Comparison of ENCODE assay signal across 21 mouse cellular contexts in genomic region chr9:72691942-72692341, GRCm38 (mm10). TPM values are rescaled to one million over a fixed set of nuclear protein-coding genes. Genes with fewer than 3 reads are reported as not detected.
A peak's percentile ranks its signal among the peaks of the same experiment; 100 is the strongest.
DNase-seq lines count a peak whose midpoint lies in the region; ATAC-seq and TF ChIP-seq lines count a peak whose summit lies in the region.
"Had no signal": no experiment of that assay in that cellular context is flagged by ENCODE, and none has a peak within 500 bp of the region (broad histone marks: within the 10 kb centered on the region; RNA-seq: fewer than 3 reads in every experiment).

No protein-coding gene starts in this region.

- H3K36me3 ChIP-seq in embryonic facial prominence, embryonic 12.5 days, result peaks cover 61% of the 10 kb centered on the region
- H3K36me3 ChIP-seq in embryonic facial prominence, embryonic 10.5 days (replicated peaks), result peaks cover 100% of the 10 kb centered on the region
- peaks cover 71% of the 10 kb centered on the region for H3K36me3 ChIP-seq in heart, postnatal 0 days (replicated peaks; ENCODE audit: control insufficient read depth, insufficient read depth, low read length)
- peaks cover 95% of the 10 kb centered on the region for H3K36me3 ChIP-seq in heart, embryonic 10.5 days
- H3K36me3 ChIP-seq in liver, postnatal 0 days (replicated peaks; ENCODE audit: insufficient read depth, low read length), result peaks cover 62% of the 10 kb centered on the region
- peaks cover 92% of the 10 kb centered on the region for H3K36me3 ChIP-seq in liver, embryonic 12.5 days

- no peak for ATAC-seq in embryonic facial prominence, embryonic 12.5 days (ENCODE audit: insufficient number of reproducible peaks, insufficient read depth, low FRiP score, low TSS enrichment)
- no peak for ATAC-seq in heart, postnatal 0 days (ENCODE audit: insufficient read depth, low read depth)
- no peak for ATAC-seq in liver, postnatal 0 days
- no peak for ATAC-seq in liver, embryonic 12.5 days
- ATAC-seq: forebrain, embryonic 14.5 days; Patski had no signal

- 58% methylated on average over 5 of the region's 5 CpGs for WGBS in embryonic facial prominence, embryonic 12.5 days
- WGBS in embryonic facial prominence, embryonic 10.5 days, result 83% methylated on average over 5 of the region's 5 CpGs
- 62% methylated on average over 5 of the region's 5 CpGs for WGBS in heart, postnatal 0 days
- WGBS in heart, embryonic 10.5 days, result 86% methylated on average over 5 of the region's 5 CpGs
- 86% methylated on average over 5 of the region's 5 CpGs for WGBS in liver, postnatal 0 days (ENCODE audit: insufficient replicate concordance)
- WGBS in liver, embryonic 12.5 days (ENCODE audit: insufficient replicate concordance), result 77% methylated on average over 5 of the region's 5 CpGs

- H3K27ac ChIP-seq in embryonic facial prominence, embryonic 12.5 days, result peak overlapping the region; percentile 46; the same call in 1 of the 2 replicates
- H3K27ac ChIP-seq in embryonic facial prominence, embryonic 10.5 days (replicated peaks), result no peak overlapping the region
- H3K27ac ChIP-seq in heart, postnatal 0 days (ENCODE audit: low read depth), result 0 out of 2 replicates have a peak overlapping the region, but pooled peaks have one; percentile 60
- no peak overlapping the region for H3K27ac ChIP-seq in heart, embryonic 10.5 days
- peak overlapping the region; percentile 3; the same call in 1 of the 2 replicates for H3K27ac ChIP-seq in liver, postnatal 0 days (ENCODE audit: low read depth)
- H3K27ac ChIP-seq in liver, embryonic 12.5 days, result no peak overlapping the region
- H3K27ac ChIP-seq: kidney, postnatal 0 days; liver, embryonic 14.5 days; midbrain, embryonic 12.5 days had no signal

- no peak for TF ChIP-seq CTCF in heart, postnatal 0 days (IDR thresholded peaks at IDR 0.05; ENCODE audit: low read depth)
- TF ChIP-seq CTCF in liver, postnatal 0 days (IDR thresholded peaks at IDR 0.05; ENCODE audit: low read depth), result no peak

- DNase-seq in embryonic facial prominence, embryonic 10.5 days (ENCODE audit: low spot score), result no peak
- DNase-seq in heart, postnatal 0 days (ENCODE audit: low spot score), result no peak
- DNase-seq in heart, embryonic 10.5 days (ENCODE audit: low spot score), result no peak
- peak; percentile 4 for DNase-seq in liver, postnatal 0 days
- no peak for DNase-seq in frontal cortex, postnatal 25 days (ENCODE audit: low spot score in 2 of 2)
- no peak for DNase-seq in adrenal gland, adult 2 months
- DNase-seq: adrenal gland, postnatal 10 days; cerebellum, adult 9-11 months; heart, postnatal 10 days; kidney, adult 18-20 months; thymus, postnatal 14 days had no signal

- H3K4me1 ChIP-seq in embryonic facial prominence, embryonic 12.5 days, result peaks cover 51% of the 10 kb centered on the region
- peaks cover 17% of the 10 kb centered on the region; the same call in 1 of the 2 replicates for H3K4me1 ChIP-seq in embryonic facial prominence, embryonic 10.5 days
- H3K4me1 ChIP-seq in heart, postnatal 0 days (ENCODE audit: control insufficient read depth, insufficient read depth), result peaks cover 18% of the 10 kb centered on the region
- H3K4me1 ChIP-seq in heart, embryonic 10.5 days, result peaks cover 24% of the 10 kb centered on the region
- H3K4me1 ChIP-seq in liver, postnatal 0 days (ENCODE audit: insufficient read depth), result 0 out of 2 replicates have a peak, but pooled peaks cover 11% of the 10 kb centered on the region
- H3K4me1 ChIP-seq in liver, embryonic 12.5 days, result peaks cover 27% of the 10 kb centered on the region

- H3K9ac ChIP-seq in embryonic facial prominence, embryonic 12.5 days, result no peak overlapping the region
- no peak overlapping the region for H3K9ac ChIP-seq in heart, postnatal 0 days (replicated peaks; ENCODE audit: low read depth, low read length)
- no peak overlapping the region for H3K9ac ChIP-seq in liver, postnatal 0 days (replicated peaks)
- H3K9ac ChIP-seq in liver, embryonic 12.5 days, result no peak overlapping the region
- H3K9ac ChIP-seq: hindbrain, embryonic 15.5 days; liver, embryonic 14.5 days; midbrain, embryonic 12.5 days; neural tube, embryonic 13.5 days had no signal

- no peak overlapping the region for H3K4me3 ChIP-seq in embryonic facial prominence, embryonic 12.5 days
- no peak overlapping the region for H3K4me3 ChIP-seq in embryonic facial prominence, embryonic 10.5 days
- no peak overlapping the region for H3K4me3 ChIP-seq in heart, postnatal 0 days (ENCODE audit: low read depth, low read length)
- no peak overlapping the region for H3K4me3 ChIP-seq in heart, embryonic 10.5 days
- no peak overlapping the region for H3K4me3 ChIP-seq in liver, postnatal 0 days (ENCODE audit: low read depth, low read length)
- H3K4me3 ChIP-seq in liver, embryonic 12.5 days, result no peak overlapping the region
- H3K4me3 ChIP-seq: erythroblast, embryonic 14.5 days; hindbrain, embryonic 15.5 days; midbrain, embryonic 12.5 days; neural tube, embryonic 13.5 days had no signal

- no peaks in the 10 kb centered on the region for H3K27me3 ChIP-seq in embryonic facial prominence, embryonic 12.5 days
- H3K27me3 ChIP-seq in embryonic facial prominence, embryonic 10.5 days (replicated peaks; ENCODE audit: low read depth, poor library complexity, severe bottlenecking), result no peaks in the 10 kb centered on the region
- no peaks in the 10 kb centered on the region for H3K27me3 ChIP-seq in heart, postnatal 0 days (ENCODE audit: control insufficient read depth, insufficient read depth, low read length)
- H3K27me3 ChIP-seq in heart, embryonic 10.5 days (ENCODE audit: insufficient read depth, poor library complexity, severe bottlenecking), result no peaks in the 10 kb centered on the region
- no peaks in the 10 kb centered on the region for H3K27me3 ChIP-seq in liver, postnatal 0 days (ENCODE audit: insufficient read depth, low read length)
- no peaks in the 10 kb centered on the region for H3K27me3 ChIP-seq in liver, embryonic 12.5 days (replicated peaks)
- H3K27me3 ChIP-seq: hindbrain, embryonic 15.5 days; midbrain, embryonic 12.5 days; neural tube, embryonic 13.5 days; Patski had no signal

- H3K9me3 ChIP-seq in embryonic facial prominence, embryonic 12.5 days, result no peaks in the 10 kb centered on the region
- no peaks in the 10 kb centered on the region for H3K9me3 ChIP-seq in embryonic facial prominence, embryonic 10.5 days
- no peaks in the 10 kb centered on the region for H3K9me3 ChIP-seq in heart, postnatal 0 days (replicated peaks; ENCODE audit: control insufficient read depth, low read length)
- H3K9me3 ChIP-seq in heart, embryonic 10.5 days, result no peaks in the 10 kb centered on the region
- H3K9me3 ChIP-seq in liver, postnatal 0 days (ENCODE audit: low read length), result no peaks in the 10 kb centered on the region
- no peaks in the 10 kb centered on the region for H3K9me3 ChIP-seq in liver, embryonic 12.5 days (replicated peaks)
- H3K9me3 ChIP-seq: hindbrain, embryonic 15.5 days; midbrain, embryonic 12.5 days; neural tube, embryonic 13.5 days had no signal

- H3K4me2 ChIP-seq in embryonic facial prominence, embryonic 12.5 days (replicated peaks), result no peak overlapping the region
- H3K4me2 ChIP-seq in heart, postnatal 0 days (ENCODE audit: low read depth, low read length), result no peak overlapping the region
- no peak overlapping the region for H3K4me2 ChIP-seq in liver, postnatal 0 days (ENCODE audit: low read depth, low read length)
- H3K4me2 ChIP-seq in liver, embryonic 12.5 days, result no peak overlapping the region
- H3K4me2 ChIP-seq: hindbrain, embryonic 15.5 days; midbrain, embryonic 12.5 days; neural tube, embryonic 13.5 days had no signal

- TF ChIP-seq EP300 in heart, postnatal 0 days (IDR thresholded peaks at IDR 0.05; ENCODE audit: low read depth), result no peak
- TF ChIP-seq EP300 in liver, postnatal 0 days (IDR thresholded peaks at IDR 0.05; ENCODE audit: low read depth), result no peak

RNA-seq across cellular contexts. Expression of gene Nedd4, which starts 29.8 kb away (rescaled TPM):
- 722 and 756 TPM in 2 replicates for polyA plus RNA-seq in embryonic facial prominence, embryonic 12.5 days (2016; fragmentation: Nextera tagmentation; extraction: Ambion mirVana)
- 660 and 664 TPM in 2 replicates for polyA plus RNA-seq in embryonic facial prominence, embryonic 10.5 days (2016; fragmentation: Nextera tagmentation; extraction: Ambion mirVana)
- total RNA-seq in heart, postnatal 0 days (2014; rRNA removed; ENCODE audit: low replicate concordance), result 444 and 493 TPM in 2 replicates
- polyA plus RNA-seq in heart, postnatal 0 days (2015; fragmentation: Nextera tagmentation; extraction: Ambion mirVana), result 294 and 303 TPM in 2 replicates
- 515 and 584 TPM in 2 replicates for polyA plus RNA-seq in heart, embryonic 10.5 days (2016; fragmentation: Nextera tagmentation; extraction: Ambion mirVana)
- 56.7 and 70.3 TPM in 2 replicates for polyA plus RNA-seq in liver, postnatal 0 days (2015; fragmentation: Nextera tagmentation; extraction: Ambion mirVana)
- 173 and 176 TPM in 2 replicates for polyA plus RNA-seq in liver, embryonic 12.5 days (2016; fragmentation: Nextera tagmentation; extraction: Ambion mirVana)
- 100 to 1,000 TPM; 393 to 436 TPM for total RNA-seq in adrenal gland, adult 2 months (2021)
- 139 and 169 TPM in 2 replicates for polyA plus RNA-seq in adrenal gland, adult 2 months (2012; rRNA removed)

Comparison
In these comparisons a context has a peak if more than half of its experiments do, and no peak if none do; other contexts are left out.
1. H3K27ac ChIP-seq: peak in embryonic facial prominence, embryonic 12.5 days (single experiment), heart, postnatal 0 days (single experiment) and liver, postnatal 0 days (single experiment); none in embryonic facial prominence, embryonic 10.5 days (single experiment), heart, embryonic 10.5 days (single experiment) and liver, embryonic 12.5 days (single experiment).